Mouse (Mus musculus) midbrain, embryonic 11.5 days (tissue): ENCODE results near the gene Slc22a23. TPM values are rescaled to one million over a fixed set of nuclear protein-coding genes. Genes with fewer than 3 reads are reported as not detected.
A peak's percentile ranks its signal among the peaks of the same experiment; 100 is the strongest.

ENCODE experiments used
- ATAC-seq: fragments of 200-750 bp; cut with Nextera tagmentation; 2 replicates; pipeline ENCODE4 v1.8.0; 2017; ENCODE audit warnings: moderate TSS enrichment, moderate library complexity; ENCODE audit not compliant: low FRiP score
- DNase-seq: peaks from one replicate; pipeline ENCODE4 v3.0.0; 2015; ENCODE audit warnings: low spot score; ENCODE audit errors: missing footprints
- H3K27ac ChIP-seq: fragments of 300-500 bp; sonication (generic); 2 replicates; pipeline ENCODE4 v1.5.1; 2014; ENCODE audit warnings: low read depth, low read length
- H3K27me3 ChIP-seq: fragments of 300-500 bp; sonication (generic); 2 replicates; pipeline ENCODE4 v1.6.1; 2014; ENCODE audit warnings: mild to moderate bottlenecking, low read length, moderate library complexity, mixed read lengths; ENCODE audit not compliant: control insufficient read depth, insufficient read depth
- H3K36me3 ChIP-seq: fragments of 300-500 bp; sonication (generic); 2 replicates; pipeline ENCODE4 v1.6.1; 2014; ENCODE audit warnings: mild to moderate bottlenecking, low read length, moderate library complexity, mixed read lengths; ENCODE audit not compliant: control insufficient read depth, insufficient read depth
- H3K4me1 ChIP-seq: fragments of 300-500 bp; sonication (generic); 2 replicates; pipeline ENCODE4 v1.6.1; 2014; ENCODE audit warnings: low read length; ENCODE audit not compliant: control insufficient read depth, insufficient read depth
- H3K4me2 ChIP-seq: fragments of 300-500 bp; sonication (generic); 2 replicates; pipeline ENCODE4 v1.6.1; 2014; ENCODE audit warnings: mild to moderate bottlenecking, moderate library complexity
- H3K4me3 ChIP-seq: fragments of 300-500 bp; sonication (generic); 2 replicates; pipeline ENCODE4 v1.5.1; 2014; ENCODE audit warnings: low read depth, low read length
- H3K9ac ChIP-seq: fragments of 300-500 bp; sonication (generic); 2 replicates; pipeline ENCODE4 v1.6.1; 2014; ENCODE audit warnings: low read length
- H3K9me3 ChIP-seq: fragments of 300-500 bp; sonication (generic); 2 replicates; pipeline ENCODE4 v1.6.1; 2016; ENCODE audit warnings: low read length; ENCODE audit not compliant: control insufficient read depth
- WGBS: fragments of 180-500 bp; shearing (Covaris S2); extraction: QIAGEN DNeasy Blood & Tissue Kit; methylation state at CpG from one replicate; pipeline ENCODE4 v1.1.7; 2014; 5-methylcytosine and 5-hydroxymethylcytosine counted together
- polyA plus RNA-seq: library from polyadenylated mRNA; unstranded; fragments of >200 nt; fragmentation: Nextera tagmentation; extraction: Ambion mirVana; gene quantifications from 2 replicates; pipeline ENCODE4 v1.2.1, GENCODE M21; 2014

Gene Slc22a23
- polyA plus RNA-seq, 1 experiment from 2014 or later = 18.5 TPM

GRCm38 (mm10) chr13:34153254-34154011, 191.5 kb downstream of the Slc22a23 start:
- H3K4me3 ChIP-seq = no peak overlapping the region
- no peak for ATAC-seq
- H3K9ac ChIP-seq = no peak overlapping the region
- H3K27me3 ChIP-seq = no peaks in the 10 kb centered on the region
- 93% methylated on average over 3 of the region's 5 CpGs for WGBS
- peaks cover 27% of the 10 kb centered on the region for H3K4me1 ChIP-seq
- H3K27ac ChIP-seq = no peak overlapping the region; the same call in 1 of the 2 replicates
- no peaks in the 10 kb centered on the region for H3K36me3 ChIP-seq
- H3K4me2 ChIP-seq = no peak overlapping the region
- no peaks in the 10 kb centered on the region for H3K9me3 ChIP-seq
- no peak for DNase-seq

GRCm38 (mm10) chr13:34152695-34153094, 192.3 kb downstream of the Slc22a23 start:
- no peak overlapping the region for H3K9ac ChIP-seq
- H3K4me1 ChIP-seq = peaks cover 34% of the 10 kb centered on the region
- H3K27ac ChIP-seq = no peak overlapping the region
- H3K9me3 ChIP-seq = no peaks in the 10 kb centered on the region
- H3K36me3 ChIP-seq = no peaks in the 10 kb centered on the region
- 77% methylated on average over 7 of the region's 7 CpGs for WGBS
- DNase-seq (no peak), ATAC-seq (no peak)
- no peak overlapping the region for H3K4me3 ChIP-seq
- no peaks in the 10 kb centered on the region for H3K27me3 ChIP-seq
- no peak overlapping the region for H3K4me2 ChIP-seq

- Histone ChIP-seq H3K4me2 (no peak overlapping the region), H3K4me1 (peaks cover 38% of the 10 kb centered on the region), H3K9me3 (no peaks in the 10 kb centered on the region), H3K36me3 (no peaks in the 10 kb centered on the region), H3K4me3 (no peak overlapping the region), H3K27ac (no peak overlapping the region), H3K9ac (no peak overlapping the region), H3K27me3 (no peaks in the 10 kb centered on the region)
- WGBS = 95% methylated on average over 1 of the region's 1 CpGs
- DNase-seq = no peak
- no peak for ATAC-seq
Observed at GRCm38 (mm10) chr13:34151425-34151824, 193.6 kb downstream of the Slc22a23 start.

- Histone ChIP-seq H3K4me2 (peak overlapping the region; percentile 62), H3K27me3 (no peaks in the 10 kb centered on the region), H3K36me3 (no peaks in the 10 kb centered on the region), H3K9ac (peak overlapping the region; percentile 74), H3K4me1 (peaks cover 38% of the 10 kb centered on the region), H3K9me3 (no peaks in the 10 kb centered on the region), H3K27ac (peak overlapping the region; percentile 99), H3K4me3 (no peak overlapping the region)
- no peak for ATAC-seq
- peak; percentile 92 for DNase-seq
- 14% methylated on average over 19 of the region's 19 CpGs for WGBS
Observed at GRCm38 (mm10) chr13:34150271-34151027, 194.5 kb downstream of the Slc22a23 start.

GRCm38 (mm10) chr13:34149463-34150176, 195.4 kb downstream of the Slc22a23 start:
- Histone ChIP-seq H3K27me3 (no peaks in the 10 kb centered on the region), H3K4me2 (peak overlapping the region; percentile 62), H3K36me3 (no peaks in the 10 kb centered on the region), H3K4me3 (peak overlapping the region; percentile 26), H3K9ac (peak overlapping the region; percentile 74), H3K27ac (peak overlapping the region; percentile 99), H3K4me1 (peaks cover 37% of the 10 kb centered on the region), H3K9me3 (no peaks in the 10 kb centered on the region)
- peak; percentile 93 for DNase-seq
- 47% methylated on average over 5 of the region's 5 CpGs for WGBS
- no peak for ATAC-seq

GRCm38 (mm10) chr13:34148767-34149392, 196.1 kb downstream of the Slc22a23 start:
- peak; percentile 91 for ATAC-seq
- WGBS = 1% methylated on average over 23 of the region's 23 CpGs
- no peaks in the 10 kb centered on the region for H3K9me3 ChIP-seq

GRCm38 (mm10) chr13:34148181-34148580, 196.8 kb downstream of the Slc22a23 start:
- Histone ChIP-seq H3K4me3 (peak overlapping the region; percentile 26; the same call in 1 of the 2 replicates), H3K36me3 (no peaks in the 10 kb centered on the region), H3K4me1 (peaks cover 33% of the 10 kb centered on the region), H3K27ac (peak overlapping the region; percentile 99), H3K4me2 (peak overlapping the region; percentile 62), H3K27me3 (no peaks in the 10 kb centered on the region), H3K9me3 (no peaks in the 10 kb centered on the region), H3K9ac (peak overlapping the region; percentile 74)
- peak; percentile 85 for DNase-seq
- no peak for ATAC-seq
- whole genome bisulfite sequencing = 50% methylated on average over 3 of the region's 3 CpGs

More at GRCm38 (mm10) chr13:34148767-34149392, 196.1 kb downstream of the Slc22a23 start:
- H3K36me3 ChIP-seq = no peaks in the 10 kb centered on the region
- H3K27ac ChIP-seq = peak overlapping the region; percentile 99
- H3K4me2 ChIP-seq = peak overlapping the region; percentile 62
- H3K4me1 ChIP-seq = peaks cover 33% of the 10 kb centered on the region
- H3K27me3 ChIP-seq = no peaks in the 10 kb centered on the region
- H3K9ac ChIP-seq = peak overlapping the region; percentile 74
- peak overlapping the region; percentile 26 for H3K4me3 ChIP-seq
- DNase-seq = peak; percentile 98

- Histone ChIP-seq H3K9ac (no peak overlapping the region), H3K27ac (no peak overlapping the region; the same call in 1 of the 2 replicates), H3K9me3 (no peaks in the 10 kb centered on the region), H3K4me1 (peaks cover 33% of the 10 kb centered on the region), H3K4me3 (no peak overlapping the region), H3K27me3 (no peaks in the 10 kb centered on the region), H3K36me3 (no peaks in the 10 kb centered on the region), H3K4me2 (no peak overlapping the region)
- DNase-seq (peak; percentile 84), ATAC-seq (no peak)
- 60% methylated on average over 3 of the region's 3 CpGs for WGBS
Observed at GRCm38 (mm10) chr13:34146916-34147315, 198.1 kb downstream of the Slc22a23 start.
